Mouse (Mus musculus) midbrain, embryonic 16.5 days (tissue): Measurements from ENCODE around the gene Tesc. TPM values are rescaled to one million over a fixed set of nuclear protein-coding genes. Genes with fewer than 3 reads are reported as not detected.

ENCODE experiments used
- ATAC-seq: fragments of 200-750 bp; cut with Nextera tagmentation; 2 replicates; pipeline ENCODE4 v1.8.0; 2017; ENCODE audit warnings: moderate TSS enrichment
- H3K27ac ChIP-seq: fragments of 300-500 bp; sonication (generic); 2 replicates; pipeline ENCODE4 v1.5.1; 2014; ENCODE audit warnings: mild to moderate bottlenecking, low read length, mixed read lengths
- H3K27me3 ChIP-seq: fragments of 300-500 bp; sonication (generic); 2 replicates; pipeline ENCODE4 v1.6.1; 2014; ENCODE audit warnings: low read depth, low read length, mixed read lengths; ENCODE audit not compliant: control insufficient read depth, insufficient read depth
- H3K36me3 ChIP-seq: fragments of 300-500 bp; sonication (generic); 2 replicates; pipeline ENCODE4 v1.6.1; 2014; ENCODE audit warnings: mild to moderate bottlenecking, low read length, moderate library complexity, mixed read lengths; ENCODE audit not compliant: control insufficient read depth, insufficient read depth
- H3K4me1 ChIP-seq: fragments of 300-500 bp; sonication (generic); 2 replicates; pipeline ENCODE4 v1.6.1; 2014; ENCODE audit warnings: mild to moderate bottlenecking, low read length, mixed read lengths; ENCODE audit not compliant: control insufficient read depth, insufficient read depth
- H3K4me2 ChIP-seq: fragments of 300-500 bp; sonication (generic); 2 replicates; pipeline ENCODE4 v1.6.1; 2014; ENCODE audit warnings: mild to moderate bottlenecking, low read length, mixed read lengths
- H3K4me3 ChIP-seq: fragments of 300-500 bp; sonication (generic); 2 replicates; pipeline ENCODE4 v1.5.1; 2014; ENCODE audit warnings: low read depth, mild to moderate bottlenecking, low read length, moderate library complexity, mixed read lengths
- H3K9ac ChIP-seq: fragments of 300-500 bp; sonication (generic); 2 replicates; pipeline ENCODE4 v1.6.1; 2014; ENCODE audit warnings: low read depth, low read length, mixed read lengths
- H3K9me3 ChIP-seq: fragments of 300-500 bp; sonication (generic); replicated peaks from 2 replicates; pipeline ENCODE4 v1.6.1; 2014; ENCODE audit warnings: mild to moderate bottlenecking, low read length, mixed read lengths; ENCODE audit not compliant: control insufficient read depth, poor library complexity, severe bottlenecking
- WGBS: fragments of 180-500 bp; shearing (Covaris S2); extraction: QIAGEN DNeasy Blood & Tissue Kit; methylation state at CpG from one replicate; pipeline ENCODE4 v1.1.7; 2014; 5-methylcytosine and 5-hydroxymethylcytosine counted together
- polyA plus RNA-seq: library from polyadenylated mRNA; unstranded; fragments of >200 nt; fragmentation: Nextera tagmentation; extraction: Ambion mirVana; gene quantifications from 2 replicates; pipeline ENCODE4 v1.2.1, GENCODE M21; 2015

Gene Tesc
- polyA plus RNA-seq, 1 experiment from 2014 or later, result 6.8 TPM

DNA sequence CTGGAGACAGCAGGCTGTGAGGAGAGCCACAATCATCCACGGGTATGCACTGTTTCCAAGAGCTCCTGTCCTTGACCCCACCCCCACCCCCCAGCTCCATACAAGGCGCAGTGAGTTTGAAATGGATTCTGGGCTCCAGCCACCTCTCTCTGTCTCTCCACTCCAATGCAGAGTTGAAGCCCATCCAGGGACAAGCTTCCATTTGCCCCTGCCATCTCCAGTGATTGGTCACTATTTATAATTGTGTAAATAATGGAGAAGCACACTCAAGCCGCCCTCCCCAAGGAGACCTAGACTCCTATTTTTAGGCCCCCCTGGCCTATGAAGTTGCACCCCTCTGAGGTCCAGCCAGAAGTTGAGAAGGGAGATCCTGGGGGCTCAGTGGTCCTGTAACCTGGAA, 4.5 kb upstream of the Tesc start:
- Histone ChIP-seq H3K4me1 (peaks cover 13% of the 10 kb centered on the region; the same call in 1 of the 2 replicates), H3K4me3 (no peak overlapping the region), H3K27me3 (peaks cover 18% of the 10 kb centered on the region), H3K36me3 (no peaks in the 10 kb centered on the region), H3K9ac (no peak overlapping the region), H3K27ac (no peak overlapping the region), H3K9me3 (no peaks in the 10 kb centered on the region), H3K4me2 (no peak overlapping the region)
- no peak for ATAC-seq
- WGBS, result 76% methylated on average over 3 of the region's 3 CpGs

DNA sequence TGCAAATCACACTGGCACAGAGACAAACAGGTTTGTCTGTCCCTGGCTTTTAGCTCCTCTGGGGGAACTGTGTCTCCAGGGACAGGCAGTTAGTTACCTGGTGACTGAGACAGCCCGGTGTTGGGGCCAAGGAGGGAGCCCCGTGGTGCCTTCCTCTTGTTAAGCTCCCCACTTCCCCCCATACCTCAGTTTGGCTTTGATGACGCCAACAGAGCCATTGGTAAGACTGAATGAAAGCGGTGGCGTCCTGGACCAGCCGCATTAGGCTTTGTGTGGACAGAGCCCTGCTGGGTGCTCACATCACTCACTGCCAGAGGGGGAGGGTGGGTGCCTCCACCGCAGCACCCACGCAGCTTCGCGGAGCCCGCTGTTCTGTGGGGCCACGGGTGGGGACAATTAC, 1.7 kb upstream of the Tesc start:
- no peak overlapping the region for H3K27ac ChIP-seq
- H3K27me3 ChIP-seq, result peaks cover 41% of the 10 kb centered on the region
- H3K9ac ChIP-seq, result no peak overlapping the region
- H3K4me3 ChIP-seq, result no peak overlapping the region
- H3K4me2 ChIP-seq, result no peak overlapping the region
- no peaks in the 10 kb centered on the region for H3K9me3 ChIP-seq
- H3K4me1 ChIP-seq, result peaks cover 29% of the 10 kb centered on the region; the same call in 1 of the 2 replicates
- ATAC-seq, result no peak
- H3K36me3 ChIP-seq, result no peaks in the 10 kb centered on the region
- 3% methylated on average over 12 of the region's 12 CpGs for WGBS

DNA sequence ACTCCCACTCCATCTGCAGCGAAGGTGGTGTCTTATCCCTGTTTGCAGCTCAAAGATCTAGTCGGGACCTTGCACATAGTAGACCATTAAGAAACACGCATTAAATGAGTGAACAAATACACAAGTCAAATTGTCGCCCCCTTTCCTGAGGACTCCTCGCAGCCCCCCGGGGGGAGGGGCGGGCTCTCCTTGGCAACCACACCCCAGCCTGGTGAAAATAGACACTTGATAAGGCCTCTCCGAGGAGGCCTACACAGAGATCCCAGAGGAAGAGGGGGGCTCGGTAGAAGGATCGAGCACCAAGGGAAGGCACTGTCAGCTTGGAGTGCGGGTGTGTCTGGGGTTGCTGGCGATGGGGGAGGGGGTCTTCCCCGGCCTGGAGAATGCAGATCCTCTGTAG, 1.2 kb upstream of the Tesc start:
- H3K36me3 ChIP-seq, result no peaks in the 10 kb centered on the region
- H3K4me3 ChIP-seq, result no peak overlapping the region
- no peak for ATAC-seq
- H3K27ac ChIP-seq, result no peak overlapping the region
- H3K9ac ChIP-seq, result no peak overlapping the region
- peaks cover 41% of the 10 kb centered on the region for H3K27me3 ChIP-seq
- WGBS, result under 1% methylated on average over 13 of the region's 13 CpGs
- H3K4me2 ChIP-seq, result no peak overlapping the region
- H3K4me1 ChIP-seq, result peaks cover 29% of the 10 kb centered on the region; the same call in 1 of the 2 replicates
- H3K9me3 ChIP-seq, result no peaks in the 10 kb centered on the region

DNA sequence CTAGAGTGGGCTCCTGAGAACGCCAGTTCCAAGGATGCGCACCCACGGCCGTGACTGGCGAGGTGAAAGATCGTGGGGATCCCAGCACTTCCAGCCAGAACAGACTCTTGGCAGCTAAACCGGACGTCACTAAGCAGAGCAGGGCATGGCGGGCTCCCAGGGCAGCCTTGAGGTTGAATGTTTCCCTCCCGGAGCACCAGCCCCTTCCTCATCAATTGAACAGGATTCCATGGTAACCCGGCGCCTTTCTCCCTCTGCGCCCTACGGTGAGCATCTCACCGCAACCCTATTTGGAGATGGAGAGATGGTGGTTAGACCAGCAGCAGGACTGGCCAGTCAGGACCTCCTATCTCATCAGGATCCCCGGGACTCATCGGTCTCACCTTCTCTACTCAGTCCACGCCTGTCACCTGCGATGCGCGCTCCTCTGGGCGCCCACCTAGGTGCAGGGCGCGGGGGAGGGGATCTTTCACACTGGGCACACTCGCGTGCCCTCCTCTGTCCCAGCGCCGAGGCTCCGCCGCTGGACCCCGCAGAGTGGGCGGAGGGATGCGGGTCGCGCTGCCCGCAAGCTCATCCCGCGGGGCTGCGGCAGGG, 344 bp upstream of the Tesc start:
- Histone ChIP-seq H3K9me3 (no peaks in the 10 kb centered on the region), H3K36me3 (no peaks in the 10 kb centered on the region), H3K4me1 (peaks cover 29% of the 10 kb centered on the region; the same call in 1 of the 2 replicates), H3K4me3 (peak overlapping the region; percentile 74), H3K27ac (no peak overlapping the region), H3K9ac (peak overlapping the region; percentile 76), H3K4me2 (peak overlapping the region; percentile 100), H3K27me3 (peaks cover 41% of the 10 kb centered on the region)
- WGBS, result 2% methylated on average over 35 of the region's 39 CpGs
- ATAC-seq, result peak; percentile 33; the same call in 1 of the 2 replicates

DNA sequence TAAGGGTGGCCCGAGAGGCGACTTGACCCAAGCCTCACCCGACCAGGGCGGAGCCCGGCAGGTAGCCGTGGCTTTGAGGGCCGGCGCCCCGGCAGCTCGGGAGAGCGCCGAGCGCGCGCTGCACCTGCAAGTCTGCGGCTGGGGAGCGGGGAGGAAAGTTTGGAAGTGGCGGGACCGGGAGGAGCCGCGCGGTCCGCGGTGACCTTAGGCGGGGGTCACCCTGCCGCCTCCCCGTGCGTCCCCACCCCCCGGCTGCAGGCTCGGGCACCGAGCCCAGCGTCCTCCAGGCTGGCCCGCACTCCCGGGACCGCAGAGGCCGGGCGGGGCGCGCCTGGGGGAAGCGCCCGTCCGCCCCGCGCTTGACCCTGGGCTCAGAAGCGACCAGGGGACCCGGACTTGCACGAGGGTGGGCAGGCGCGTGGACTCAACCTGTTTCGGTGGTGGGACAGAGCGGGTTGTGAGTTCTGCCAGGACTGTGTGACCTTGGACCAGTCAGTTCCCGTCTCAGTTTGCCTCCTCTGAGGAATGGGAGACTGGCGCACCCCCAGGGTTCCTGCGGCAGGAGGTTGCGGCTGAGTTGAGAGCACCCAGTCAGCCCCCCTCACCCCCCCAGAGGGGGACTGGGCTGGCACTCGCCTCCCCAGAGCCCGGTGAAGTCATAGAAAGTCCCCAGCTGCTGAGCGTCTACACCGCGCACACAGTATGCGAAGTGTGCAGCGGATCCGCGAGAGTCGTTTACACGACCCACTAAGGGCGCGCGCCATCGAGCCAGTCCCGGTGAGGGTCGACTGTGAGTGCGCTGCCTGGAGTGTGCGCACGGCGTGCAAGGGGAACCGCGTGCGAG, 870 bp downstream of the Tesc start:
- Histone ChIP-seq H3K4me3 (peak overlapping the region; percentile 74), H3K27ac (no peak overlapping the region), H3K4me2 (peak overlapping the region; percentile 100), H3K36me3 (no peaks in the 10 kb centered on the region), H3K27me3 (peaks cover 41% of the 10 kb centered on the region), H3K9ac (peak overlapping the region; percentile 76), H3K9me3 (no peaks in the 10 kb centered on the region), H3K4me1 (peaks cover 29% of the 10 kb centered on the region; the same call in 1 of the 2 replicates)
- under 1% methylated on average over 69 of the region's 79 CpGs for WGBS
- peak; percentile 8; the same call in 1 of the 2 replicates for ATAC-seq

DNA sequence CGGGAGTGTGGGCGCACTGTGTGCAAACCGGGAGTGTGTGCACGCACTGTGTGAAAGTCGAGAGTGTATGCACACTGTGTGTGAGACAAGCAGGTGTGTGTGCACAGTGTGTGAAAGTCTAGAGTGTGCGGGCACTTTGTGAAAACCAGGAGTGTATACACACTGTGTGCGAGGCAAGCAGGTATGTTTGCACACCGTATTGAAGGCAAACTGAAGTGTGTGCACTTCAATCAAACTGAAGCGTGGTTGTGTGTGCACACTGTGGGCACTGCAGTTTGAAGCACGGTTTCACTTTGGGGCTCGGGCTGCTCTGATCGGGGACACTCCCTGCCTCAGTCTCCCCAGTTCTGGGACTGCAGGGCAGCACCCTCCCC, 1.5 kb downstream of the Tesc start:
- H3K27me3 ChIP-seq, result peaks cover 41% of the 10 kb centered on the region
- no peaks in the 10 kb centered on the region for H3K9me3 ChIP-seq
- ATAC-seq, result peak; percentile 36; the same call in 1 of the 2 replicates
- H3K36me3 ChIP-seq, result no peaks in the 10 kb centered on the region
- H3K4me1 ChIP-seq, result peaks cover 29% of the 10 kb centered on the region; the same call in 1 of the 2 replicates
- WGBS, result 3% methylated on average over 12 of the region's 12 CpGs
- peak overlapping the region; percentile 74 for H3K4me3 ChIP-seq
- H3K27ac ChIP-seq, result no peak overlapping the region
- H3K4me2 ChIP-seq, result peak overlapping the region; percentile 100
- no peak overlapping the region for H3K9ac ChIP-seq

DNA sequence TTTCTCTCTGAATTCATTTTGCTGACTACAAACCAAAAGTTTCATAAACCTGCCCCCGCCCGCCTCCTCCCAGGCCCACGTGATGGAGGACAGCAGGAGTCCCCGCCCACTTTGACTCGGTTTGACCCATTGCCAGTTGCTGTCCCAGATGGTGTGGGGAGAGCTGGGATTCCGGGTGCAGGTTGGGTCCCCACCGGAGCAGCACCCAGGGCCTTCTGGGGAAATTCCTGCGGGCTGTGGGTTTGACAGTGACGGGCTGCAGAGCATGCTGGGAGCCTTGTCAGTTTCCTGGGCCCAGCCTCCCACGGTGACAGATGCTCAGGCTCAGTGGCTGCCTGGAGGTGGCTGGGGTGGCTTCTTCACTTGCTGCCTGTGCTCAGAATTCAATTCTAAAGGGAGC, 1.9 kb downstream of the Tesc start:
- H3K36me3 ChIP-seq, result no peaks in the 10 kb centered on the region
- no peak for ATAC-seq
- WGBS, result 2% methylated on average over 10 of the region's 10 CpGs
- H3K4me2 ChIP-seq, result peak overlapping the region; percentile 100
- peaks cover 41% of the 10 kb centered on the region for H3K27me3 ChIP-seq
- peak overlapping the region; percentile 32 for H3K4me3 ChIP-seq
- H3K27ac ChIP-seq, result no peak overlapping the region
- H3K9me3 ChIP-seq, result no peaks in the 10 kb centered on the region
- peaks cover 29% of the 10 kb centered on the region; the same call in 1 of the 2 replicates for H3K4me1 ChIP-seq
- H3K9ac ChIP-seq, result 0 out of 2 replicates have a peak overlapping the region, but pooled peaks have one; percentile 20

DNA sequence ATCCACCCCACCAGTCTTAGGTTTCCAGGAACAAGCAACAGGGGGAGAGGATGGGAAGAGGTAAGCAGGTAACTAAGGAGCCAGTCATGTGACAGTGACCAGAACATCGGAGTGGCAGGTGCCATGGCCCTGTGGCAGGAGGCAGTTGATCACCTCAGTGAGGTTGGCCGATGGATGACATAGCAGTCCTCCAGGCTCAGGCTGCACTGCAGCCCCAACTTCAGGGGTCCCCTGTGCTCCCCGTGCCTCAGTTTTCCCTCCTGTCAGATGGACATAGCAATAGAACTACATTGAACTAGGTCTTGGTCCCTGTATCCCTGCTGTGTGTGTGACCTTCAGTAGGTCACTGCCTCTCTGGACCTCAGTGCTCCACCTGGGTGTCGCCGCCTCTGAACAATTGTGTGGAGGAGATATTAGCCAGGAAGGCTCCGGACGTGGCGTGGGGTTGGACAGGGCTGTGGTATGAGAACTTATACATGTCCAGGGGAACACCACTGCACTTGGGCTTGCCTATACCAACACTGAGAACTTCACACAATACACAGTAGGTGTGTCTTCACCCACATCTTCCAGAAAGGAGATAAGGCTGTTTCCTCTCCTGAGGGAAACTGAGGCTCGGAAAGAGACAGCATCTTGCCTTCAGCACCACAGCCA, 2.6 kb downstream of the Tesc start:
- no peak for ATAC-seq
- no peak overlapping the region for H3K27ac ChIP-seq
- 89% methylated on average over 9 of the region's 9 CpGs for WGBS
- H3K9ac ChIP-seq, result no peak overlapping the region
- peaks cover 41% of the 10 kb centered on the region for H3K27me3 ChIP-seq
- H3K4me2 ChIP-seq, result no peak overlapping the region
- H3K9me3 ChIP-seq, result 0 out of 2 replicates have a peak, but pooled peaks cover 2% of the 10 kb centered on the region
- no peaks in the 10 kb centered on the region for H3K36me3 ChIP-seq
- H3K4me1 ChIP-seq, result peaks cover 29% of the 10 kb centered on the region; the same call in 1 of the 2 replicates
- no peak overlapping the region for H3K4me3 ChIP-seq
